Mouse (Mus musculus) bone marrow macrophage, adult 2 months (primary cell): ENCODE results near the gene Ttc21a.

Experiments used
- CTCF ChIP-seq: IDR thresholded peaks from 2 replicates; pipeline ENCODE4 v1.5.1; 2012; ENCODE audit warnings: low read depth, mild to moderate bottlenecking, low read length, moderate library complexity
- POLR2A ChIP-seq: IDR thresholded peaks from 2 replicates; pipeline ENCODE4 v1.6.1; 2012; ENCODE audit warnings: mild to moderate bottlenecking, low read depth, low read length, borderline replicate concordance

GRCm38 (mm10) chr9:119902410-119903151 lies 34.8 kb upstream of the Ttc21a start:
- no peak for TF ChIP-seq CTCF
- TF ChIP-seq POLR2A: no peak
